Mouse (Mus musculus): ENCODE measurements at regions not wholly inside any gene's neighbourhood (a gene's known extent, or its start where the extent isn't known, plus 50 kb on each side); places are given as distances from the start of the nearest gene placed in this dataset.
"Not testable (repeated sequence)": the region's sequence is repeated elsewhere in the genome, so short reads cannot be mapped to it uniquely, and the experiment has no call there.

DNA sequence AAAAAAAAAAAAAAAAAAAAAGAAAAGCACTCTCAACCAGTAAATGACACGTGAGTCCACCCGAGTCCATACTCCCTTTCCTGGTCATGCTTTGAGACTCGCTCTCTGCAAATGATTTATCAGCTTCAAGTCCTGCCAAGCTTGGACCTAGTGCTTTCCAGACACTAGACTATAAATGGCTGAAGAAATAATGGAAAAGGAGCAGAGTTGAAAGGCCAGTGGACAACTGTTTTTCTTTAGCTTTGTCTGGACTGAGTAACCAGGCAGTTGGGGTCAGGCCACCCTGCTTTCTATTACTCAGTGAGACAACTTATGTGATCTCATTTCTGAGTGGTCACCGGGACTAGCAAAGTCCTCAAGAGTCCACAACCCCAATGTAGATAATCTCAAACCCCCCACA is 112.9 kb downstream of the Kcns3 start:
- in situ Hi-C loops (cut with MboI, MseI), result no loop called here

DNA sequence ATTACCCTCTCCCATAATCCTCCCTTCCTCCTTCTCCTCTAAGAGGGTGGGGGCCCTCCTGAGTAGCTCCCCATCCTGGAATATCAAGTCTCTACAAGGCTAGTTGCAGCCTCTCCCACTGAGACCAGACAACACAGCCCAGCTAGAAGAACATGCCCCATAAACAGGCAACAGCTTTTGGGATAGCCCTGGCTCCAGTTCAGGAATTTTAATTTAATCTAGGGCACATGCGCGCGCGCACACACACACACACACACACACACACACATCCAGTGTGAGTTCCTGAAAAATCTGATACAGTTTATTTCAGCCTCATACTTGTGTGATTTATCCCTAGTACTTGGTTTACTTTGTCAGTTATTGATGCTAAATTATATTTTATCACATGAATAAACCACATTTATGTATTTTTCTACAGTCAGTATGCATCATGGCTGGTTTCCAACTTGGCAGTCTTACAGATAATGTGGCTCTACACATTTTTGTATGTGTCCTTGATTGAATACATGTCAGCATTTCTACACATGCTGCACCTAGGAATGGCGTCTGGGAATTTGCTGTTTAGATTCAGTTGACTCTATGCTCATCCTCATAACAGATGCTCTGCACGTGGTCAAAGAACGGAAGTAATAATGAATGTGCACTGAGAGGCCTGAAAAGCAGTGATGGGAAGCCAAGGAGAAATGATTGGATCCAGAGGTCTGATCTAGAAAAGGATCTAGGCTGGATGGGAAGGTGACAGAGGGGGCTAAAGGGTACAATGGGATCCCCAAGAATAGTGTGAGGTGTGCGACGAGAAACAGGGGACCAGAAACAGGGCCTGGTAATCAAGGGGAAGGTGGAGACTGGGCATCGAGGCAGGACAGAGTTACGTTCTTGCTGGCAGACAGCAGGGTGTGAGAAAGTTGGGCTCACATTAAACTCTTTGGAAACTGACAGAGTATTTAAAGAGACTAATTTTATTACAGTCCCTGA is 130.0 kb downstream of the Kcns3 start:
- in situ Hi-C loops (cut with MboI, MseI), result no loop called here

DNA sequence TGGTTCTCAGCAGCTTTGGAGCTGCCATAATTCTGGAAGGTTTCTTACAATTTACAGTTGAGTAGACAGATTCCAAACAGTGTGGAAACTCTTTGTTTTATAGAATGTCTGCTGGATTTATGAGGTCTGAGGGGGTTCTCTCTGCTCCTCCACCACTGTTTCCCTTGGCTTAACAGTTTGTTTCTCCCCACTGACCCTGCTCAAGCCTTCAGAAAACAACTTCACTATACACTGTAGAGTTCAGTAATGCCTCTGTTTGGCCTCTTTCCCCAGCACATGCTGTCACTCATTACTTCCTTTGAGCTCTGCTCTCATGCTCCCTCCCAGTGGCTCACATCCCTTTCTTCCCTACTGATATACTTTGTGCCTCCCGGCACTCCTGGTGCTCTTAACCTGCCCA is 139.7 kb downstream of the Kcns3 start:
- in situ Hi-C loops (cut with MboI, MseI), result loop anchor here (5.0 to 10.0 kb wide), 3 partner anchors 36 to 1726 kb away; no protein-coding TSS in a partner anchor

GRCm38 (mm10) chr12:10984295-10984694 is 166.6 kb downstream of the Kcns3 start:
- in situ Hi-C loops (cut with MboI, MseI), result loop anchor here (10.0 kb wide), 1 partner anchor 579 kb away; no protein-coding TSS in a partner anchor

DNA sequence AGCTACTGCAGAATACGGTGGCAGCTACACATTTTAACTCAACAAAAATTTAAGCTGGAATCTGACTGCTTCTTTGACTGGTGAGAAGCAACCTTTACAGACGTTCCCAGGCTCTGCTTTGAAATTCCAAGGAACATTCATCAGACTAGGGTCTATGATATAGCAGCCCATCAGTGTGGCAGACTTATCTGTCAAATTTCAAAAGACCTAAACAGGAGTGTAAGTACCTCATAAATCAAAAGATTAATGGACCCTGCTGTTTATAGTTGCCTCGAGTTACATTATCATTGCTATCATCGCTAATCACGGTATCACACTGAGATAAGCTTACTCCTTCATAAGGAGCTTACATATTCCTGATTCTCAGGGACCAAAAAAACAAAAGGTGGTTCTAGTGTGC is 201.7 kb downstream of the Kcns3 start:
- in situ Hi-C loops (cut with MboI, MseI), result no loop called here

- in situ Hi-C loops (cut with MboI, MseI), result no loop called here
These were observed 209.8 kb downstream of the Kcns3 start for GRCm38 (mm10) chr12:10941064-10941463.

- in situ Hi-C loops (cut with MboI, MseI), result not testable (repeated sequence)
These were observed 250.8 kb downstream of the Kcns3 start for GRCm38 (mm10) chr12:10900054-10900453.

DNA sequence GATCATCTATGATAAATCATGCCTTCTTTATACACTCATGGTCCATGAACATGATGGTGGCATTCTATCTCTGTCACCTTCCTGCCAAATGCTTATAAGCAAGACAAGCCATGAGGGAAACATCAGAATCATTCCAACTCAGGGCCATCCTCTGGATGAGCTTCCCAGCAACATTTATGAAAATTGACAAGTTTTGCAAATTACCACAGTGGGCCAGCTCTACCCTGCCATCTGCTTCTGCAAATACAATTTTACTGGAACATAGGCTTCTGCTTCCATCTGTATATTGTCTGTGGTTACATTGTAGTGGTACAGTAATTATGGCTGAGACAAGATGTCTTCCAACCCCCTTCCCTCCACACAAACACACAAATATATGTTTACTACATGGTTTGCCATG is 272.1 kb downstream of the Kcns3 start:
- in situ Hi-C loops (cut with MboI, MseI), result no loop called here

DNA sequence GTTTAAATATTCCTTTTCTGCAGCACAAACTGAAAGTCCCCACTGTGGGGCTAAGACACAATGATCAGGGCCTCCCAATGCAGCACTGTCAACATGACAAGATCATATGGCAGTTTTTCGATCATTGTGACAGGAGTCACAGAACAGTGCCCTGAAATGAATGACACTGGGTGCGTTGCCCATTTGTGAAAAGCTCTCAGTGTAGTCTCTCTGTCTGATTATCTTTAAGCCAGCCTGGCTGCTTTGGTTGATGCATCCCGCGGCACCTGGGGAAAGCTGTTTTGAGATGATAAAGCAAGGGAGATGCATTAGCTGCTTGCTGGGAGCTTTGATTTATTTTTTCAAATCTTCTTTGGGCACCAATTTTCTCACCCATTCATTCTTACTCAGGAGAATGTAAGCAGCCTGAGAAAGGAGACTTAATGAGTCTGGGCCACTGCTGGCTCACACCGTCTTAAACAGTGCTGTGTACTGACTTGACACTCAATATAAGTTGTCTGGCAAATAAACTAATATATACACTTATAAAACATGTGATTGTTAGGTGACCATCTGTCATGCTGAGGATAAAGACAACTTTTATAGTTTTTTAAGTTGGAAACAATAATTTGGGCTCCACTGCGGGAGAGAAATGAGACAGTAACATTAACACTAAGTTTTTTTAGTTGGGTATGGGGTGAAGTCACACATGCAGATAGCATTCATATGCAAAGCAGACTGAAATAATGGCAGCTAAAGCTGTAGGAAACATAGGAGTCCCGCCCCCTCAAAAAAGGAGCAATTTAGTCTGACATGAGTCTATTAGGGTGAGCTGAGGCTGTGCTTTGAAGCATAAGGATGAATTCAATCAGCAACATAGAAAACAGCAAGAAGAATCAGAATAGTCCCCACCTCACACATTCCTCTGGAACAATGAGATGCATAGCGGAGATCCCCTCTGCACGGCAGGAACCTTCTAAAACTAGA is 276.0 kb downstream of the Kcns3 start:
- in situ Hi-C loops (cut with MboI, MseI), result no loop called here

DNA sequence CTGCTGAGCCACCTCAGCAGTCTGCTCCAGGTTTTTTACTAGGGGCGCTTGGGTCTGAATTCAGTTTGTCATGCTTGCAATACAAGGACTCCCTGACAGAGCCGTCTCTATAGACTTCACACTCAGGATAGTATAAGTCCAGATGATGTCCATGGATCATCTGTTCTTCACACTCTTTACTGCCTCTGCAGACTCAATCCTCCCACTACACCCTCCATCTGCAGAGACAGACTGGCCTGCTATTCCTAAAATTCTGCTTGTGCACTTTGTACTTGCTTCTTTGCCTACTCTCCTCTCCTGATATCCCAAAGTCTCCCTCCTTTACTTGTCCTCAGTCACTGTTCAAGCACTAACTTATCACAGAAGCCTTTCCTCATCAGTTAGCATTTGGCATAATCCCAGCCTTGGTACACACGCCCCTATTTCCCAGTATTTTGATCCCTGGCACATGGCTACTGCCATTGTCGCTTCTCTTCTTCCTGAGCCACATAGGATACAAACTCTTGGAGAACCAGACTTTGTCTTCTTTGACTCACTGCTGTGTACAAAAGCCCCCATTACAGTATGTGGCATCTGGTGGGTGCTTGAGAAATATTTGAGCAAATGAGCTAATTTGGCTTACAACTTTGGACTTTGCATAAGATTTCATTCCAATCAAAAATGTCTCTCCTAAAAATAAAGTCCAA is 277.0 kb downstream of the Kcns3 start:
- in situ Hi-C loops (cut with MboI, MseI), result no loop called here

DNA sequence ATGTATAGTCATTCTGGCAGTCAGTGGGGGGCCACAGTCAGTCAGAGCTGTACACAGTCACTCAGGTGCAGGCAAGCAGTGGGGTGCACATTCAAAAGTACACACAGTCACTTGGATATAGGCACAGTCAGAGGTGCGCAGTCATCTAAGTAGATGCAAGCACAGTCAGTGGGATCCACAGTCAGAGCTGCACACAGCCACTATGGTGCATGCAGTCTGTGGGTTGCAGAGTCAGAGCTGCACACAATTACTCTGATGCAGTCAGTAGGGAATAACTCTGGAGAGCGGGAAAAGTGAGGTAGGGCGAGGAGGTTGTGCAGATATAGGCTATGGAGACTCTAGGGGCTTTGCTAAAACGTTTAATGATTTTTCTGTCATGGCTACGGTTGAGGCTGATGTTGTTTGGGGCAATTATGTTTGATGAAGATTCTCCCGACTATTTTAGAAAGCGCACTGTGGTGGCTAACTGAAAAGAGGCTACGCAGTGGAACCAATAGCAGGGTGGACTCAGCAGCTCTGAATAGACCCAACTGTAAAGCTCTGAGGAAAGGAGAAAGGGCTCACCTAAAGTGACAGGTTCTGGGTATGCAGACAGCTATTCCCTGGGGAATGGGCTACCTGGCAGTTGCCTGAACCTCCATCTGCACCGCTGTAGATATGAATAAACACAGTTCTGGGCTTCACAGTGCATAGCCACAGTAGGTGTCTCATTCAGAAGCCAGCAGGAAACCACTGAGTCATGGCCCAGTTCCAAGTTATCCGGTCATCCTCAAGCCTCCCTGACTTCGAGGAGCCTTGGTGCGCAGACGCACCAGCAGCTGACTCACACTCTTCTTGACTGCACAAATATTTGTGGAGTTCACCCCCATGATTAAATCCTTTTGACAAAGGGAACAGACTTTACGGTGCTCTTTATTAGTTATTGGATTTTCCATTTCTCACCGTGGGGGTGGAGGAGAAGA is 282.9 kb downstream of the Kcns3 start:
- in situ Hi-C loops (cut with MboI, MseI), result no loop called here

DNA sequence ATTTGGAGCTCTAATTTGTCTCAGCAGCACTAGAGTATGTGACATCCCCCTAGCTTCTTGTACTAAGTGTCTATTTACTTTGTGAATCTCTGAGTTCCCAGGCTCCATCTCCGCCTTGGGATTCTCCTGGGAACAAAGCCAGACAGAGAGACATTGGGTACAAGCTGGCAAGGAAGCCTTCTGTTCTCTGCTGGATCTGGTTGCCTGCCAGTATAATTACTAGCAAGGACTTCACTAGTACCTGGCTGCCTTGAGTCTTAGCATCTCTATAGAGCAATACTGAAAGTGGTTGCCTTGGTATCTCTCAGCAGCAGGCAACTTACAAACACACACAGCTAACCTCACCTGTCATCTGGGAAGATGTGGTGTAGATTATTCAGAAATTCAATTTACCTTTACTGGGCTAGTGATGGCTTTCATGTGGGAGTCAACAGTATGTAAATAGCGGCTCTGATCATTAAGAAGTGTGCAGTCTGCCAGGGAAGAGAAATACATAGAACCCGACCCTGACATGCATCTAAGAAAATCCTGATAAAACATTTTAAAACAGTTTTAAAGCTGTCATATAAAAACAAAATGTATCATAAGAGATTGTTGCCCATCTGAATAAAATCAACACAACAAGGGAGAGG is 283.8 kb downstream of the Kcns3 start:
- in situ Hi-C loops (cut with MboI, MseI), result no loop called here

GRCm38 (mm10) chr12:10865294-10865693 is 285.6 kb downstream of the Kcns3 start:
- in situ Hi-C loops (cut with MboI, MseI), result no loop called here

GRCm38 (mm10) chr12:10820335-10820734 is 330.5 kb downstream of the Kcns3 start:
- in situ Hi-C loops (cut with MboI, MseI), result no loop called here

DNA sequence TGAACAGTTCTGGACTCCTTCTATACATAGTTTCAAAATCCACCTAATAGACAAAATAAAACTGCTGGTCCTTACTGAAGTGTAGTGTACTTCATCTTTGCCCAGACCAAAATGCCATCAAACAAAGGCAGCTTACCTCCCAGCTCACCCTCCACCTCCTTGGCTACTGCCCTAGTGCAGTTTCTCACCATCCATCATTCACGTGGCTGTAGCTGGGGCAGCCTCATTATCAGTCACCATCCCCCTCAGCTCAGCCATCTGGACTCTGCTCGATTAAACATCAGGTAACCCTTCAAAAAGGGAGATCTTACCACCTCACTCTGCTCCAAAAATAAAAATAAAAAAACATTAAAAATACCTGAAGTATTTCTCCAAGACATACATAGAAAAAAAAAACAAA is 332.8 kb downstream of the Kcns3 start:
- in situ Hi-C loops (cut with MboI, MseI), result no loop called here

GRCm38 (mm10) chr12:10817516-10817915 is 333.3 kb downstream of the Kcns3 start:
- in situ Hi-C loops (cut with MboI, MseI), result no loop called here

GRCm38 (mm10) chr12:10810597-10810996 is 340.3 kb downstream of the Kcns3 start:
- in situ Hi-C loops (cut with MboI, MseI), result no loop called here

- in situ Hi-C loops (cut with MboI, MseI), result no loop called here
These were observed 346.4 kb downstream of the Kcns3 start for GRCm38 (mm10) chr12:10804491-10804890.
